Mouse (Mus musculus): ENCODE data around the gene Yod1. TPM values are rescaled to one million over a fixed set of nuclear protein-coding genes. Genes with fewer than 3 reads are reported as not detected.

Gene Yod1
- total RNA-seq, 2 experiments from 2014 or later: 15.3 to 17.6 TPM

GRCm38 (mm10) chr1:130764027-130764461, 46.9 kb downstream of the Yod1 start:
- DNase-seq (ENCODE audit: extremely low spot score in 1 of 2, low spot score in 1 of 2): no peak

GRCm38 (mm10) chr1:130767066-130767465, 49.9 kb downstream of the Yod1 start:
- no peak for DNase-seq (ENCODE audit: extremely low spot score in 1 of 2, low spot score in 1 of 2)

- no peak for DNase-seq (ENCODE audit: extremely low spot score in 1 of 2, low spot score in 1 of 2)
Measured at GRCm38 (mm10) chr1:130769925-130770324, 52.8 kb downstream of the Yod1 start.

- no peak for DNase-seq (ENCODE audit: extremely low spot score in 1 of 2, low spot score in 1 of 2)
Measured at GRCm38 (mm10) chr1:130770487-130770886, 53.4 kb downstream of the Yod1 start.

GRCm38 (mm10) chr1:130770981-130771494, 53.9 kb downstream of the Yod1 start:
- no peak for DNase-seq (ENCODE audit: extremely low spot score in 1 of 2, low spot score in 1 of 2)

Other genes starting within 250 kb of the Yod1 start
- gene Zp3r, start 87.7 kb upstream of the Yod1 start, total RNA-seq (2021): not detected
- gene C4bp, start 55.7 kb upstream of the Yod1 start, total RNA-seq (2021): 1 to 10 TPM in 1 of 2 experiments, under 1 TPM in 1; 0.89 to 1.1 TPM
- under 1 TPM in 1 of 2 experiments, not detected in 1; 0.31 TPM for gene Gm29427, start 1.5 kb upstream of the Yod1 start, total RNA-seq (2021)
- 10 to 100 TPM; 38.6 to 53.6 TPM for gene Pfkfb2, start 11.9 kb downstream of the Yod1 start, total RNA-seq (2021)
- gene AA986860, start 14.6 kb downstream of the Yod1 start, total RNA-seq (2021): 1 to 10 TPM; 1.7 to 2.2 TPM
- not detected for gene Fcamr, start 83.6 kb downstream of the Yod1 start, total RNA-seq (2021)
- not detected for gene Pigr, start 109.4 kb downstream of the Yod1 start, total RNA-seq (2021)
- gene Fcmr, start 148.3 kb downstream of the Yod1 start, total RNA-seq (2021): under 1 TPM in 1 of 2 experiments, not detected in 1; 0.68 TPM
- gene Il24, start 170.1 kb downstream of the Yod1 start, total RNA-seq (2021): not detected
- gene Il20, start 194.1 kb downstream of the Yod1 start, total RNA-seq (2021): not detected
- not detected for gene Il19, start 222.8 kb downstream of the Yod1 start, total RNA-seq (2021)

All from layer of hippocampus, postnatal 25 days (tissue).